Mouse (Mus musculus): Measurements from ENCODE around the gene P4htm. TPM values are rescaled to one million over a fixed set of nuclear protein-coding genes. Genes with fewer than 3 reads are reported as not detected.

Gene P4htm
- polyA plus RNA-seq, 1 experiment from 2014 or later: 5.5 TPM

- H3K36me3 ChIP-seq: peaks cover 36% of the 10 kb centered on the region
- no peaks in the 10 kb centered on the region for H3K27me3 ChIP-seq (replicated peaks)
- no peak overlapping the region for H3K27ac ChIP-seq
- H3K4me1 ChIP-seq: peaks cover 29% of the 10 kb centered on the region
- WGBS: 76% methylated on average over 37 of the region's 37 CpGs
- no peak for ATAC-seq (ENCODE audit: insufficient read depth, low FRiP score, low read depth)
- no peaks in the 10 kb centered on the region for H3K9me3 ChIP-seq
- no peak overlapping the region for H3K4me2 ChIP-seq
- no peak overlapping the region for H3K9ac ChIP-seq
- no peak overlapping the region for H3K4me3 ChIP-seq (replicated peaks)
Observed at GRCm38 (mm10) chr9:108575321-108576297, 21.9 kb downstream of the P4htm start.

GRCm38 (mm10) chr9:108574921-108575320, 22.5 kb downstream of the P4htm start:
- Histone ChIP-seq H3K27ac (no peak overlapping the region), H3K27me3 (replicated peaks) (no peaks in the 10 kb centered on the region), H3K4me3 (replicated peaks) (no peak overlapping the region), H3K9me3 (no peaks in the 10 kb centered on the region), H3K4me2 (no peak overlapping the region), H3K4me1 (peaks cover 36% of the 10 kb centered on the region), H3K36me3 (peaks cover 36% of the 10 kb centered on the region), H3K9ac (no peak overlapping the region)
- no peak for ATAC-seq (ENCODE audit: insufficient read depth, low FRiP score, low read depth)
- WGBS: 90% methylated on average over 12 of the region's 12 CpGs

GRCm38 (mm10) chr9:108573774-108574690, 23.4 kb downstream of the P4htm start:
- ATAC-seq (ENCODE audit: insufficient read depth, low FRiP score, low read depth): no peak
- WGBS: 50% methylated on average over 26 of the region's 26 CpGs

GRCm38 (mm10) chr9:108572321-108572720, 25.1 kb downstream of the P4htm start:
- Histone ChIP-seq H3K9me3 (no peaks in the 10 kb centered on the region), H3K27me3 (replicated peaks) (no peaks in the 10 kb centered on the region), H3K4me3 (replicated peaks) (no peak overlapping the region), H3K36me3 (peaks cover 36% of the 10 kb centered on the region), H3K4me2 (no peak overlapping the region), H3K9ac (no peak overlapping the region), H3K4me1 (peaks cover 37% of the 10 kb centered on the region), H3K27ac (no peak overlapping the region)
- ATAC-seq (ENCODE audit: insufficient read depth, low FRiP score, low read depth): no peak
- WGBS: 77% methylated on average over 10 of the region's 10 CpGs

More at GRCm38 (mm10) chr9:108573774-108574690, 23.4 kb downstream of the P4htm start:
- Histone ChIP-seq H3K27ac (no peak overlapping the region), H3K27me3 (replicated peaks) (no peaks in the 10 kb centered on the region), H3K9ac (no peak overlapping the region), H3K9me3 (no peaks in the 10 kb centered on the region), H3K4me3 (replicated peaks) (no peak overlapping the region), H3K36me3 (peaks cover 36% of the 10 kb centered on the region), H3K4me1 (peaks cover 36% of the 10 kb centered on the region), H3K4me2 (no peak overlapping the region)

- peaks cover 36% of the 10 kb centered on the region for H3K36me3 ChIP-seq
- 92% methylated on average over 16 of the region's 16 CpGs for WGBS
- H3K4me1 ChIP-seq: peaks cover 30% of the 10 kb centered on the region
- H3K27me3 ChIP-seq (replicated peaks): no peaks in the 10 kb centered on the region
- no peak overlapping the region for H3K27ac ChIP-seq
- no peak overlapping the region for H3K4me3 ChIP-seq (replicated peaks)
- no peak for ATAC-seq (ENCODE audit: insufficient read depth, low FRiP score, low read depth)
- no peaks in the 10 kb centered on the region for H3K9me3 ChIP-seq
- H3K4me2 ChIP-seq: no peak overlapping the region
- no peak overlapping the region for H3K9ac ChIP-seq
Observed at GRCm38 (mm10) chr9:108571401-108571973, 26.0 kb downstream of the P4htm start.

- no peak for ATAC-seq (ENCODE audit: insufficient read depth, low FRiP score, low read depth)
- Histone ChIP-seq H3K4me1 (peaks cover 34% of the 10 kb centered on the region), H3K9me3 (no peaks in the 10 kb centered on the region), H3K27me3 (replicated peaks) (no peaks in the 10 kb centered on the region), H3K36me3 (peaks cover 28% of the 10 kb centered on the region), H3K4me2 (peak overlapping the region; percentile 99), H3K4me3 (replicated peaks) (peak overlapping the region; percentile 69), H3K9ac (peak overlapping the region; percentile 44), H3K27ac (peak overlapping the region; percentile 75)
- 2% methylated on average over 40 of the region's 40 CpGs for WGBS
Observed at GRCm38 (mm10) chr9:108570207-108570896, 27.1 kb downstream of the P4htm start.

- Histone ChIP-seq H3K27me3 (replicated peaks) (no peaks in the 10 kb centered on the region), H3K4me1 (peaks cover 34% of the 10 kb centered on the region), H3K36me3 (peaks cover 27% of the 10 kb centered on the region)
Observed at GRCm38 (mm10) chr9:108569381-108570206, 27.9 kb downstream of the P4htm start, which contains the start of gene Dalrd3. Gene Dalrd3 (plus strand): TSS chr9:108569886.

GRCm38 (mm10) chr9:108568511-108568921, 29.0 kb downstream of the P4htm start:
- Histone ChIP-seq H3K4me1 (peaks cover 32% of the 10 kb centered on the region), H3K27ac (0 out of 2 replicates have a peak overlapping the region, but pooled peaks have one; percentile 98), H3K36me3 (peaks cover 37% of the 10 kb centered on the region), H3K4me3 (replicated peaks) (peak overlapping the region; percentile 61), H3K9me3 (no peaks in the 10 kb centered on the region), H3K4me2 (peak overlapping the region; percentile 98), H3K9ac (no peak overlapping the region), H3K27me3 (replicated peaks) (no peaks in the 10 kb centered on the region)
- ATAC-seq (ENCODE audit: insufficient read depth, low FRiP score, low read depth): no peak
- 72% methylated on average over 17 of the region's 17 CpGs for WGBS

More at GRCm38 (mm10) chr9:108569381-108570206, 27.9 kb downstream of the P4htm start, which contains the start of gene Dalrd3:
- Histone ChIP-seq H3K4me3 (replicated peaks) (peak within 1 kb of the TSS; percentile 69), H3K9me3 (no peaks in the 10 kb centered on the region), H3K4me2 (peak within 1 kb of the TSS; percentile 99), H3K9ac (peak within 1 kb of the TSS; percentile 44), H3K27ac (peak within 1 kb of the TSS; percentile 75)
- 6% methylated on average over 42 of the region's 42 CpGs for WGBS
- peak; percentile 63 for ATAC-seq (ENCODE audit: insufficient read depth, low FRiP score, low read depth)

- peaks cover 36% of the 10 kb centered on the region for H3K36me3 ChIP-seq
- no peak for ATAC-seq (ENCODE audit: insufficient read depth, low FRiP score, low read depth)
- H3K27ac ChIP-seq: peak overlapping the region; percentile 98
- H3K4me2 ChIP-seq: peak overlapping the region; percentile 98
- H3K9ac ChIP-seq: peak overlapping the region; percentile 63
- no peaks in the 10 kb centered on the region for H3K9me3 ChIP-seq
- H3K27me3 ChIP-seq (replicated peaks): no peaks in the 10 kb centered on the region
- H3K4me3 ChIP-seq (replicated peaks): peak overlapping the region; percentile 61
- peaks cover 31% of the 10 kb centered on the region for H3K4me1 ChIP-seq
- 7% methylated on average over 18 of the region's 18 CpGs for WGBS
Observed at GRCm38 (mm10) chr9:108567931-108568419, 29.5 kb downstream of the P4htm start.

All from stomach, embryonic 15.5 days (tissue).